Mouse (Mus musculus) brain, embryonic 14.5 days (tissue): ENCODE results near the gene Cwh43.

Experiments
- CTCF ChIP-seq: fragments of 200-500 bp; IDR thresholded peaks from 2 replicates; pipeline ENCODE4 v1.5.1; 2012; ENCODE audit warnings: inconsistent platforms, mild to moderate bottlenecking, moderate library complexity, borderline replicate concordance; ENCODE audit not compliant: insufficient read depth, insufficient read length; ENCODE audit errors: extremely low read depth
- POLR2A ChIP-seq: fragments of 200-500 bp; IDR thresholded peaks from 2 replicates; pipeline ENCODE4 v1.6.1; 2012; ENCODE audit warnings: mild to moderate bottlenecking, inconsistent platforms, borderline replicate concordance; ENCODE audit not compliant: poor library complexity, insufficient read depth, insufficient read length, severe bottlenecking; ENCODE audit errors: extremely low read depth

DNA sequence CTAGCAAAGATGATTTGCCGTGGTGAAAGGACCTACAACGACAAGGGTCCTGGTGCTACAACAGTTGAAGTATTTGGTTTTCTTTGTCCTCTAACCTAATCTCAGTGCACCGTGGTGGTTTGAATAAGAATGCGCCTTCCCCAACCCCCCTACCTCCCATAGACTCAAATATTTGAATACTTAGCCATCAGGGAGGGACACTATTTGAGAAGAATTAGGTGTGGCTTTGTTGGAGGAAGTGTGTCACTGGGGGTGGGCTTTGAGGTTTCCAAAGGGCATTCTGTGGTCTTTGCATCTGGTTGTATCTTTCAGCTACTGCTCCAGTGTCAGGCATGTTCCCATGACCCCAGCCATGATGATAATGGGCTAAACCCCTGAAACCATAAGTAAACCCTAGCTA, 38.0 kb upstream of the Cwh43 start:
- TF ChIP-seq CTCF (no peak), POLR2A (no peak)
